Mouse (Mus musculus) ES-E14 (cell line): ENCODE measurements around the gene AC170998.1.

Experiments
- CHD2 ChIP-seq: IDR thresholded peaks from 2 replicates; pipeline ENCODE4 v1.6.1; 2014; ENCODE audit warnings: mild to moderate bottlenecking, low read depth, low read length, inconsistent platforms
- HCFC1 ChIP-seq: IDR thresholded peaks from 2 replicates; pipeline ENCODE4 v1.6.1; 2012; ENCODE audit warnings: low read length, inconsistent platforms, borderline replicate concordance; ENCODE audit not compliant: insufficient read depth
- MAFK ChIP-seq: IDR thresholded peaks from 2 replicates; pipeline ENCODE4 v1.6.1; 2014; ENCODE audit warnings: mild to moderate bottlenecking, low read depth, low read length, inconsistent platforms; ENCODE audit not compliant: insufficient read depth
- ZC3H11A ChIP-seq: IDR thresholded peaks from 2 replicates; pipeline ENCODE4 v1.6.1; 2012; ENCODE audit warnings: low read depth, mild to moderate bottlenecking, inconsistent platforms, low read length, borderline replicate concordance
- ZNF384 ChIP-seq: IDR thresholded peaks from 2 replicates; pipeline ENCODE4 v1.6.1; 2012; ENCODE audit warnings: low read depth, low read length, inconsistent platforms

- TF ChIP-seq ZNF384 (no peak), MAFK (no peak), ZC3H11A (no peak), CHD2 (no peak), HCFC1 (no peak)
Measured at GRCm38 (mm10) chr17:28769875-28770421, 44.1 kb downstream of the AC170998.1 start.
